Mouse (Mus musculus) bone marrow, adult 2 months (tissue): ENCODE data around the gene Slc17a5.

Experiments used
- CTCF ChIP-seq: fragments of 200-500 bp; IDR thresholded peaks from 2 replicates; pipeline ENCODE4 v1.5.1; 2011; ENCODE audit warnings: low read length, control low read depth; ENCODE audit not compliant: control insufficient read depth, insufficient read depth
- POLR2A ChIP-seq: fragments of 200-500 bp; IDR thresholded peaks from 2 replicates; pipeline ENCODE4 v1.6.1; 2011; ENCODE audit warnings: low read depth, mild to moderate bottlenecking, control low read depth, low read length, borderline replicate concordance; ENCODE audit not compliant: control insufficient read depth

DNA sequence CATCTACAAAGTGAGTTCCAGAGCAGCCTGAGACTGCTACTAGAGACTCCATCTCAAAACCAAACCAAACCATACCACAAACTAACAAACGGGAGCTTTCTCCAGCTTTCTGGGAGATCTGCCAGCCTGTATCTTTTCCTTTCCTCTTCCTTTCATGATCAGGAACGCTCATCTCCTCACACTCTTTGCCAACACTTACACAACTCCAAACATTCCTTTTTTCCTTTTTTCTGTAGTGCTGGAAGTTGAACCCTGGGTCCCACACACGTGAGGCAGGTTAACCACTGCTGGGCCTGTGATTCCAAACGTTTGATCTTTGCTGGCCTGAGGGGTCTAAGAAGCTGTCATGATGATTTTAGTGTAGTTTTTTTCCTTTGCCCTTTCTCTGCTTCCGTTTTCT, 56.0 kb downstream of the Slc17a5 start:
- TF ChIP-seq POLR2A (no peak), CTCF (no peak)
